Mouse (Mus musculus) olfactory bulb, adult 2 months (tissue): ENCODE results near the gene 4933409G03Rik. TPM values are rescaled to one million over a fixed set of nuclear protein-coding genes. Genes with fewer than 3 reads are reported as not detected.
"Not testable (repeated sequence)": the region's sequence is repeated elsewhere in the genome, so short reads cannot be mapped to it uniquely, and the experiment has no call there.

Experiments used
- H3K27ac ChIP-seq: fragments of 200-500 bp; 2 replicates; pipeline ENCODE4 v1.5.1; 2012; ENCODE audit warnings: low read depth, low read length; ENCODE audit not compliant: insufficient read depth
- H3K4me1 ChIP-seq: fragments of 200-500 bp; 2 replicates; pipeline ENCODE4 v1.6.1; 2012; ENCODE audit warnings: low read length; ENCODE audit not compliant: control insufficient read depth, insufficient read depth
- H3K4me3 ChIP-seq: fragments of 200-500 bp; 2 replicates; pipeline ENCODE4 v1.5.1; 2012; ENCODE audit warnings: mild to moderate bottlenecking, low read depth, low read length, moderate library complexity; ENCODE audit not compliant: insufficient read depth
- CTCF ChIP-seq: fragments of 200-500 bp; IDR thresholded peaks from 2 replicates; pipeline ENCODE4 v1.5.1; 2012; ENCODE audit warnings: low read depth, mild to moderate bottlenecking, low read length, moderate library complexity; ENCODE audit not compliant: insufficient read depth
- POLR2A ChIP-seq: fragments of 200-500 bp; IDR thresholded peaks from 2 replicates; pipeline ENCODE4 v1.6.1; 2012; ENCODE audit warnings: mild to moderate bottlenecking, low read depth, low read length, moderate library complexity; ENCODE audit not compliant: insufficient read depth
- WGBS: fragments of 180-500 bp; shearing (Covaris S2); methylation state at CpG from one replicate; pipeline ENCODE4 v1.1.7; 2018; 5-methylcytosine and 5-hydroxymethylcytosine counted together
- polyA plus RNA-seq: library from polyadenylated mRNA; stranded (reverse); fragments of >200 nt; gene quantifications from 2 replicates; pipeline ENCODE4 v1.2.4, GENCODE M21; 2012; ENCODE audit warnings: low replicate concordance; ENCODE audit not compliant: missing spikeins, insufficient read depth, insufficient read length

Gene 4933409G03Rik
- not detected in 2 replicates for polyA plus RNA-seq

DNA sequence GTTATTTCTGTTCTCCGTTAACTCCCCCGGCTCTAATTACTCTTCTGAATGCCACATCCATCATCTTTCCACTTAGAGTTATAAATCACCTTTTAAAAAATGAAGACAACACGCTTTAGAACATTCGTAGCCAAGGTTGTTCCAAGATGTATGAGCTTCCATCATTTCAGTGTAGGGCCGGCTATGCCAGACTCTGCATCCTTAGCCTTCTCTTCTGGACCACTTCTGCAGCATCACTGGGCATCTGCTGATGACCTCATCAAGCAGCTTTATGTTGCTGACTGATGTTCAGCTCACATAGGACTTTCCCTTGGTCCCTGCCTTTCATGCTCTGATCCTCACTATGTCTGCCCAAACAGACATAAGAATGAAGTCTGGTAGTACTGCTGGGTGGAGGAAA is at the start of gene 4933409G03Rik:
4933409G03Rik (plus strand) TSS at position 301 of the 400 bp plus-strand sequence.
- no peak within 1 kb of the TSS for H3K4me3 ChIP-seq
- TF ChIP-seq POLR2A (no peak), CTCF (no peak)
- WGBS: 91% methylated on average over 5 of the region's 5 CpGs
- H3K4me1 ChIP-seq: no peaks in the 10 kb centered on the region
- H3K27ac ChIP-seq: no peak within 1 kb of the TSS

DNA sequence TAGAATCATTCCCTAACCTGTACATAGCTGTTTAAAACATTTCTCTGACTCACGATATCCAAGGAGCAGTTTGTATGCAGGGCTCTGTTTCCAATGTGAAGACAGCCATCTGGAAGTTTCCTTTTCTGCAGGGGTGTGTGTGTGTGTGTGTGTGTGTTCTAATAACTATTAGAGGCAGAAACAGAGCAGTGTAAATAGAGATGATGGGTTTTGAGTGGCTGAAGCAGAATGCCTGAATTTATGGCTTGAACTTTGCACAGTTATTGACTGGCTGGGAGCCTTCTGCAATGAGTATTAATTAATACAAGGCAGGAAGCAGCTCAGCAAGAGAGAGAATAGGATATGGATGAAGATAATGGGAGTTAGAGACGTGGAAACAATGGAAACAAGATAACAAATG is 38.0 kb upstream of the 4933409G03Rik start:
- Histone ChIP-seq H3K4me3 (no peak overlapping the region), H3K4me1 (no peaks in the 10 kb centered on the region), H3K27ac (no peak overlapping the region)
- WGBS: 37% methylated on average over 2 of the region's 2 CpGs
- TF ChIP-seq CTCF (no peak), POLR2A (no peak)

- WGBS: 18% methylated on average over 4 of the region's 4 CpGs
- peak overlapping the region; percentile 93 for H3K27ac ChIP-seq
- no peak for TF ChIP-seq CTCF
- no peak overlapping the region for H3K4me3 ChIP-seq
- peaks cover 7% of the 10 kb centered on the region for H3K4me1 ChIP-seq
Measured at GRCm38 (mm10) chr2:68560821-68561220, 21.4 kb upstream of the 4933409G03Rik start.

- Histone ChIP-seq H3K4me1 (peaks cover 7% of the 10 kb centered on the region), H3K4me3 (no peak overlapping the region), H3K27ac (no peak overlapping the region)
- WGBS: 12% methylated on average over 3 of the region's 3 CpGs
- TF ChIP-seq CTCF: no peak
- no peak for TF ChIP-seq POLR2A
Measured at GRCm38 (mm10) chr2:68563331-68563730, 18.9 kb upstream of the 4933409G03Rik start.

GRCm38 (mm10) chr2:68568361-68568760 is 13.9 kb upstream of the 4933409G03Rik start:
- WGBS: 75% methylated on average over 15 of the region's 15 CpGs
- no peak overlapping the region for H3K4me3 ChIP-seq
- no peaks in the 10 kb centered on the region for H3K4me1 ChIP-seq
- no peak overlapping the region for H3K27ac ChIP-seq
- TF ChIP-seq CTCF (no peak), POLR2A (no peak)

DNA sequence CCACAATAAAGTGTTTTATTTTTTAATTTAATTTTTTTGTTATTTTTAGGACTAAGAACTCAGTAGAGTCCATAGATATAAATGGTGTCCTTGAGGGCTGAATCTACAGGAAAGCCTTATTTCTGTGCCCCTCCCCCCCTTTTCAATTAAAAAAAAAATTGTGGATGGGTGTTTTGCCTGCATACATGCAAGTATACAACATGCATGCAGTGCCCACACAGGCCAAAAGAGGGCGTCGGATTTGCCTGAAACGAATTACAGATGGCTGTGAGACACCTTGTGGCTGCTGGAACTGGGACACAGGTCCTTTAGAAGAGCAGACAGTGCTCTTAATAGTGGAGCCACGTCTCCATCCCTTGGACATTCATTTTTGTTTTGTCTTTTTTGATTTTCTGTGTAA is 9.9 kb upstream of the 4933409G03Rik start:
- TF ChIP-seq POLR2A: no peak
- TF ChIP-seq CTCF: no peak
- 41% methylated on average over 4 of the region's 4 CpGs for WGBS
- Histone ChIP-seq H3K27ac (no peak overlapping the region), H3K4me1 (no peaks in the 10 kb centered on the region), H3K4me3 (no peak overlapping the region)

- Histone ChIP-seq H3K4me1 (no peaks in the 10 kb centered on the region), H3K4me3 (no peak overlapping the region), H3K27ac (no peak overlapping the region)
- TF ChIP-seq POLR2A (no peak), CTCF (no peak)
- 62% methylated on average over 3 of the region's 3 CpGs for WGBS
Measured at GRCm38 (mm10) chr2:68592765-68593164, 10.6 kb downstream of the 4933409G03Rik start.

- H3K4me3 ChIP-seq, H3K27ac ChIP-seq, H3K4me1 ChIP-seq: not testable (repeated sequence)
- WGBS: 80% methylated on average over 2 of the region's 5 CpGs
Measured at GRCm38 (mm10) chr2:68656186-68656585, 74.0 kb downstream of the 4933409G03Rik start, which contains the start of gene 4932414N04Rik. 4932414N04Rik (plus strand) TSS chr2:68656486.

Other genes with a start within 250 kb of the 4933409G03Rik start
- not detected in 2 replicates for gene Stk39, start 110.1 kb upstream of the 4933409G03Rik start, polyA plus RNA-seq
- gene 4932414N04Rik, start 74.1 kb downstream of the 4933409G03Rik start, polyA plus RNA-seq: not detected in 2 replicates